Mouse (Mus musculus) heart, embryonic 12.5 days (tissue): Measurements from ENCODE around the gene Sap18b. TPM values are rescaled to one million over a fixed set of nuclear protein-coding genes. Genes with fewer than 3 reads are reported as not detected.
"Not testable (repeated sequence)": the region's sequence is repeated elsewhere in the genome, so short reads cannot be mapped to it uniquely, and the experiment has no call there.

Experiments used
- ATAC-seq: fragments of 200-750 bp; cut with Nextera tagmentation; 2 replicates; pipeline ENCODE4 v1.8.0; 2017; ENCODE audit warnings: moderate TSS enrichment, moderate library complexity; ENCODE audit not compliant: insufficient number of reproducible peaks, low FRiP score
- H3K27ac ChIP-seq: fragments of 300-500 bp; sonication (generic); 2 replicates; pipeline ENCODE4 v1.5.1; 2016; ENCODE audit warnings: mild to moderate bottlenecking, moderate library complexity; ENCODE audit not compliant: poor library complexity, severe bottlenecking
- H3K27me3 ChIP-seq: fragments of 300-500 bp; sonication (generic); replicated peaks from 2 replicates; pipeline ENCODE4 v1.6.1; 2016; ENCODE audit warnings: mild to moderate bottlenecking, moderate library complexity
- H3K36me3 ChIP-seq: fragments of 300-500 bp; sonication (generic); 2 replicates; pipeline ENCODE4 v1.6.1; 2016; ENCODE audit warnings: mild to moderate bottlenecking, moderate library complexity
- H3K4me1 ChIP-seq: fragments of 300-500 bp; sonication (generic); replicated peaks from 2 replicates; pipeline ENCODE4 v1.6.1; 2016; ENCODE audit warnings: mild to moderate bottlenecking
- H3K4me2 ChIP-seq: fragments of 300-500 bp; sonication (generic); 2 replicates; pipeline ENCODE4 v1.6.1; 2016; ENCODE audit warnings: mild to moderate bottlenecking, moderate library complexity
- H3K4me3 ChIP-seq: fragments of 300-500 bp; sonication (generic); 2 replicates; pipeline ENCODE4 v1.5.1; 2016; ENCODE audit warnings: mild to moderate bottlenecking
- H3K9ac ChIP-seq: fragments of 300-500 bp; sonication (generic); 2 replicates; pipeline ENCODE4 v1.6.1; 2016; ENCODE audit warnings: mild to moderate bottlenecking, moderate library complexity
- H3K9me3 ChIP-seq: fragments of 300-500 bp; sonication (generic); replicated peaks from 2 replicates; pipeline ENCODE4 v1.6.1; 2016; ENCODE audit warnings: mild to moderate bottlenecking, moderate library complexity
- WGBS: fragments of 180-500 bp; shearing (Covaris S2); methylation state at CpG from one replicate; pipeline ENCODE4 v1.1.7; 2016; 5-methylcytosine and 5-hydroxymethylcytosine counted together
- polyA plus RNA-seq: library from polyadenylated mRNA; unstranded; fragments of >200 nt; fragmentation: Nextera tagmentation; extraction: Ambion mirVana; gene quantifications from 2 replicates; pipeline ENCODE4 v1.2.1, GENCODE M21; 2016

The Sap18b gene
- polyA plus RNA-seq, 1 experiment from 2014 or later = 327 TPM

GRCm38 (mm10) chr8:95848061-95848551 is 23.0 kb downstream of the Sap18b start:
- no peak for ATAC-seq
- WGBS = 69% methylated on average over 24 of the region's 24 CpGs
- Histone ChIP-seq H3K9me3 (no peaks in the 10 kb centered on the region), H3K4me1 (peaks cover 20% of the 10 kb centered on the region), H3K4me2 (no peak overlapping the region), H3K27ac (no peak overlapping the region), H3K27me3 (no peaks in the 10 kb centered on the region), H3K4me3 (no peak overlapping the region), H3K9ac (no peak overlapping the region), H3K36me3 (peaks cover 27% of the 10 kb centered on the region)

- 85% methylated on average over 19 of the region's 19 CpGs for WGBS
- ATAC-seq = no peak
- Histone ChIP-seq H3K36me3 (peaks cover 21% of the 10 kb centered on the region), H3K4me2 (no peak overlapping the region), H3K9me3 (no peaks in the 10 kb centered on the region), H3K27me3 (no peaks in the 10 kb centered on the region), H3K9ac (no peak overlapping the region), H3K4me3 (no peak overlapping the region), H3K4me1 (peaks cover 20% of the 10 kb centered on the region), H3K27ac (no peak overlapping the region)
These were observed 23.8 kb downstream of the Sap18b start for GRCm38 (mm10) chr8:95848734-95849464.

GRCm38 (mm10) chr8:95850326-95850725 is 25.2 kb downstream of the Sap18b start:
- Histone ChIP-seq H3K9me3 (no peaks in the 10 kb centered on the region), H3K27ac (no peak overlapping the region), H3K4me1 (peaks cover 18% of the 10 kb centered on the region), H3K4me2 (no peak overlapping the region), H3K36me3 (peaks cover 11% of the 10 kb centered on the region; the same call in 1 of the 2 replicates), H3K9ac (no peak overlapping the region), H3K4me3 (no peak overlapping the region), H3K27me3 (no peaks in the 10 kb centered on the region)
- ATAC-seq = no peak
- WGBS = 88% methylated on average over 2 of the region's 2 CpGs

- H3K9me3 ChIP-seq = no peaks in the 10 kb centered on the region
- 63% methylated on average over 4 of the region's 4 CpGs for WGBS
- H3K27me3 ChIP-seq = no peaks in the 10 kb centered on the region
- no peak for ATAC-seq
- peaks cover 11% of the 10 kb centered on the region for H3K4me1 ChIP-seq
- H3K27ac ChIP-seq = no peak overlapping the region
- H3K9ac ChIP-seq = peak overlapping the region; percentile 74
- peaks cover 6% of the 10 kb centered on the region; the same call in 1 of the 2 replicates for H3K36me3 ChIP-seq
- peak overlapping the region; percentile 74 for H3K4me2 ChIP-seq
- peak overlapping the region; percentile 81 for H3K4me3 ChIP-seq
These were observed 27.1 kb downstream of the Sap18b start for GRCm38 (mm10) chr8:95852290-95852689.

- Histone ChIP-seq H3K9ac (peak within 1 kb of the TSS; percentile 74), H3K27me3 (no peaks in the 10 kb centered on the region), H3K36me3 (peaks cover 2% of the 10 kb centered on the region; the same call in 1 of the 2 replicates), H3K4me3 (peak within 1 kb of the TSS; percentile 81), H3K9me3 (no peaks in the 10 kb centered on the region), H3K4me1 (peaks cover 11% of the 10 kb centered on the region), H3K27ac (no peak within 1 kb of the TSS), H3K4me2 (peak within 1 kb of the TSS; percentile 74)
- 20% methylated on average over 22 of the region's 22 CpGs for WGBS
- ATAC-seq = peak; percentile 94
These were observed 28.1 kb downstream of the Sap18b start, which contains the start of gene Slc38a7 for GRCm38 (mm10) chr8:95853102-95853843. TSS of gene Slc38a7 (minus strand) at chr8:95853539.

GRCm38 (mm10) chr8:95854174-95854573 is 29.0 kb downstream of the Sap18b start:
- H3K27ac ChIP-seq = no peak overlapping the region
- 77% methylated on average over 6 of the region's 6 CpGs for WGBS

GRCm38 (mm10) chr8:95863761-95864440 is 38.8 kb downstream of the Sap18b start:
- not testable (repeated sequence) for H3K9ac ChIP-seq, H3K9me3 ChIP-seq, H3K27me3 ChIP-seq, H3K4me3 ChIP-seq, H3K27ac ChIP-seq, H3K4me2 ChIP-seq, ATAC-seq, H3K4me1 ChIP-seq
- H3K36me3 ChIP-seq = peaks cover 53% of the 10 kb centered on the region
- WGBS = 58% methylated on average over 11 of the region's 11 CpGs

More at GRCm38 (mm10) chr8:95854174-95854573, 29.0 kb downstream of the Sap18b start:
- no peak overlapping the region for H3K4me2 ChIP-seq
- H3K9ac ChIP-seq = no peak overlapping the region
- H3K4me1 ChIP-seq = peaks cover 11% of the 10 kb centered on the region
- H3K4me3 ChIP-seq = no peak overlapping the region
- ATAC-seq = no peak
- H3K36me3 ChIP-seq = no peaks in the 10 kb centered on the region
- no peaks in the 10 kb centered on the region for H3K9me3 ChIP-seq
- H3K27me3 ChIP-seq = no peaks in the 10 kb centered on the region

GRCm38 (mm10) chr8:95864851-95865250 is 39.7 kb downstream of the Sap18b start:
- H3K27me3 ChIP-seq, H3K4me3 ChIP-seq, H3K9ac ChIP-seq, H3K4me1 ChIP-seq, H3K4me2 ChIP-seq, H3K27ac ChIP-seq, ATAC-seq, H3K9me3 ChIP-seq: not testable (repeated sequence)
- WGBS = 95% methylated on average over 18 of the region's 18 CpGs
- peaks cover 63% of the 10 kb centered on the region for H3K36me3 ChIP-seq

- H3K36me3 ChIP-seq = peaks cover 97% of the 10 kb centered on the region
- H3K9ac ChIP-seq = no peak overlapping the region
- ATAC-seq = no peak
- 0 out of 2 replicates have a peak, but pooled peaks cover 2% of the 10 kb centered on the region for H3K9me3 ChIP-seq
- H3K4me2 ChIP-seq = no peak overlapping the region
- no peak overlapping the region for H3K4me3 ChIP-seq
- no peaks in the 10 kb centered on the region for H3K4me1 ChIP-seq
- WGBS = 84% methylated on average over 16 of the region's 16 CpGs
- H3K27ac ChIP-seq = no peak overlapping the region
- H3K27me3 ChIP-seq = no peaks in the 10 kb centered on the region
These were observed 46.5 kb downstream of the Sap18b start for GRCm38 (mm10) chr8:95871690-95872089.

- no peak overlapping the region for H3K4me2 ChIP-seq
- 84% methylated on average over 7 of the region's 7 CpGs for WGBS
- H3K27me3 ChIP-seq = no peaks in the 10 kb centered on the region
- H3K9me3 ChIP-seq = 0 out of 2 replicates have a peak, but pooled peaks cover 2% of the 10 kb centered on the region
- H3K4me3 ChIP-seq = no peak overlapping the region
- no peak overlapping the region for H3K27ac ChIP-seq
- peaks cover 71% of the 10 kb centered on the region for H3K36me3 ChIP-seq
- no peak for ATAC-seq
- peaks cover 19% of the 10 kb centered on the region for H3K4me1 ChIP-seq
- no peak overlapping the region for H3K9ac ChIP-seq
These were observed 50.1 kb downstream of the Sap18b start for GRCm38 (mm10) chr8:95875270-95875669.
